Mouse (Mus musculus) c-Kit-positive CD71-positive TER-119-positive erythroid progenitor cells, embryonic 14.5 days (primary cell): ENCODE measurements around the gene Snrnp27.

Experiments
- DNase-seq: peaks from one replicate; pipeline ENCODE4 v3.0.0-alpha.2; 2013; ENCODE audit warnings: low spot score

Gene Snrnp27

GRCm38 (mm10) chr6:86665076-86665475, 19.2 kb downstream of the Snrnp27 start:
- DNase-seq, result no peak

GRCm38 (mm10) chr6:86660161-86660877, 24.0 kb downstream of the Snrnp27 start:
- DNase-seq, result peak; percentile 77

DNA sequence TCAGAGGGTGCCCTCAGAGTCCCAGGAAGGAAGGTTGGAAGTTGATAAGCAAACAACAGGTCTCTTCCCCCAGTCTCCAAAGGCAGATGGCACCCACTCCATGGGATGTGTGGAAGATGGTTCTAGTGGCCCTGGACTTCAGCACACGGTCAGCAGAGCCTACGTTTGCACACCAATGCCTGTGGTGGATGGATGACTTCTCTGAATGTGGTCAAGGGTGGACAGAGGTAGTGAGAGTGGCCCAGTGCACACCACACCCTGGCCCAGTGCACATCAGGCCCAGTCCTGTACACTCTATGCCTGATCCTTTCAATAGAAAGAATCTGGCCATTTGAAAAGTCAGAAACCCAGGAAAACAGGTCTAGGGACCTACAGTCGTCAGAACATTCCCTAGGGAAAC, 25.8 kb downstream of the Snrnp27 start:
- no peak for DNase-seq

- no peak for DNase-seq
These were observed 29.9 kb downstream of the Snrnp27 start for GRCm38 (mm10) chr6:86654270-86654916.

DNA sequence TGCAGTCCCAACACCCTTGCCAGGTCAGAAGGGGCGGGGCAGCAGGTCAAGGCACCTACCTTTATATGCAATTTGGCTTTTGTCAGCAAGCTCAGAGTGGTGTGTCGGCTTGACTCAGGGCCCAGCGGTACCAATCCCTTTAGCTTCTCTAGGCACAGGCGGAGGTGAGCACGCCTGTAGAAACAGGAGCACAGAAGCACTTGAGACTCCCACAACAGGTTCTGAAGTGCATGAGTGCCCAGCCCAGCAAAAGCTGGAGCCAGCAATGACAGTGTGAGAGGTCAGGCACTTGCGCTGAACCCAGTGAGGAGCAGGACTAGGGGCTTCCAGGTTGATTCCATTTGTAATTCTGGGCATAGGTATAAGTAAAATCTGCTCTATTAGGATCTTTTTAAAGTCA, 31.3 kb downstream of the Snrnp27 start:
- no peak for DNase-seq

- DNase-seq, result no peak
These were observed 38.2 kb downstream of the Snrnp27 start for GRCm38 (mm10) chr6:86646143-86646542.

GRCm38 (mm10) chr6:86645551-86645950, 38.8 kb downstream of the Snrnp27 start:
- DNase-seq, result no peak

DNA sequence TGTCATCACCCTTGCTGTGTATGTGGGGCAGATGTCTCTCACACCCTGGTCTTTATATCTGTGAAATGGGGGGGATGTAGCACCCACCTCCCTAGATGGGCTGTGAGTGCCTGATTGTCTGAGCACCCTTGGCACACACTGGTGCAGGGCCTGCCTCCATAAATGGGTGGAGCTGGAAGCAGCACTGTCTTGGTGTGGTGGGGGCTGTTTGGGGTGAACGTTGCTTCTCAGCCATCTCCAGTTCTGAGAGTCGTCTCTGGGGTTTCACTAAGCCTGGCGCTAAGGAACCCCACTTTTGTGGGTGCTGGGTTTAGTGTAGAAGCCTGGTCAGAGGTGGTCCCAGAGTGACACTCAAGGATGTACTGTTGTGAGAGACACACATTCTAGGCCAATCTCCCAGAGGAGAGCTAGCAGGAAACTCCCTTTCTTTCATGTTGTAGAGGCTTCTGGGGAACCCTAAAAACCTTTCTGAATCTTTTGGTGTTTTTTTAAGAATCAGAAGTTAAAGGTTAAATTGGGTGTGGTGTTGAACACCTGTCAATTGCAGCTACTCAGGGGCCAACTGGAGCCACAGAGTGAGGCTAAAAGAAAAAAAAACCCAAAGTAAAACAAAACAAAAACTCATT, 39.4 kb downstream of the Snrnp27 start:
- no peak for DNase-seq

GRCm38 (mm10) chr6:86641716-86642115, 42.6 kb downstream of the Snrnp27 start:
- DNase-seq, result no peak

DNA sequence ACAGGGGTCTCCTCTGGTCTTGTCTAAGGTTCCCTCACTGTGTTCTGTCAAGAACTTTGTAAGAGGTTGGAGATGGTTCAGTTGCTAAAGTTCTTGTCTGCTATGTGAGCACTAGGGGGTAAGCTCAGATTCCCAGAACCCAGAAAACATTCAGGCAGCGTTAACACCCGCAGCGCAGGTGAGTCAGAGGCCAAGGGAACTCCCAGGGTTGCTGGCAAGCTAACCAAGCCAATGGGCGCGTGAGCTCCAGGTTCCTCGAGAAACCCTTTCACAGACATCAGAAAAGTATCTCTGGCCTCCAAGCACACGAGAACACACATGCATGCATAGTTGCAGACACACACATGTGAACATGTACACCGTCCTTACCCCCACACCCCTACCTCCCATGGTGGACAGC, 43.5 kb downstream of the Snrnp27 start:
- DNase-seq, result no peak

DNA sequence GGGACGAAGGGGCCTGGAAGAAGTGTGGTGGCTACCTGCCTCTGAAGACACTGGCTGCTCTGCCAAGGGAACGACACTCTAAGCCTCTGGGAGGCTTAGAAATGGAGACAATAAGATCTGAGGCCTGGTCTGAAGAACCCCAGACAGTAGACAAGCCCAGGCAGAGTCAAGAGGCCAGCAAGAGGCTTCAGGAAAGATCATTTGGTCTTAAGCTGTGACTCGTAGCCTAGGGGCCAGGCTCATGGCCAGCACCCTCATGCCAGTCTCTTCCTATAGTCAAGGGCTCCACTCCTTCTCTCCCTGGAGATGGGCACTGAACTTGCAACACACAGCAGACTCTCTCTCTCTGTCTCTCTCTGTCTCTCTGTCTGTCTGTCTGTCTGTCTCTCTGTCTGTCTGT, 44.2 kb downstream of the Snrnp27 start:
- no peak for DNase-seq

GRCm38 (mm10) chr6:86639180-86640160, 44.9 kb downstream of the Snrnp27 start:
- peak; percentile 93 for DNase-seq

DNA sequence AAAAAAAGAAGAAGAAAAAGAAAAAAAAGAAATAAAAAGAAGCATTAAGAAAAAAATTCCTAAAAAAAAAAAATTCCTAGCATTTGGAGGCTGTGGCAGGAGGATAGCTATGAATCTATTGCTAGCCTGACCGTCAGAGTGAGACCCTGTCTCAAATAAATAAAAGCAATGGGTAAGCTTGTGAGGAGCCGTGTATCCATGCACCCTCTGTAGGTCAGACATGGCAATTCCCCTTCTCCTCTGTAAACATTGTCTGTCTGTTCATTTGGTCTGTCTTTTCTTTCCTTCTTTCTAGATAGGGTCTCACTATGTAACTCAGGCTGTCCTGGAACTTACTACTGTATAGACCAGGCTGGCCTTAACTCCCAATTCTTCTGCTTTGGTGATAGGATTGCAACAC, 45.9 kb downstream of the Snrnp27 start:
- DNase-seq, result no peak

DNA sequence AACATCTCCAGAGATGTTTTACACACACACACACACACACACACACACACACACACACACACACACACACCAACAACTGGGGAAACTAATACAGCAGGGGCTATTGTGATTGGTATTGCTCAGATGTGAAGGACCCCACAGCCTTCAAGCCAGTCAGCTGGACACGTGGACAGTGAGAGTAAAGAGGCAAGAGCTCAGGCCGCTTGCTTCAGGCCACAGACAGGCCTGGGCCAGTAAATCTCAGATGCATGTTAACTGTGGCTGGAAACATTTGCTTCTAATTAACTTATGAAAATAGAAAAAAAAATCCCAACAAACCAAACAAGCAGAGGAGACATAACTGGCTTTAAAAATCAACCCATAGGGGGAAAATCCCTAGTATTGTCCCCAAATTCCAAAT, 46.5 kb downstream of the Snrnp27 start:
- DNase-seq, result no peak

GRCm38 (mm10) chr6:86637171-86637835, 47.0 kb downstream of the Snrnp27 start:
- peak; percentile 88 for DNase-seq

DNA sequence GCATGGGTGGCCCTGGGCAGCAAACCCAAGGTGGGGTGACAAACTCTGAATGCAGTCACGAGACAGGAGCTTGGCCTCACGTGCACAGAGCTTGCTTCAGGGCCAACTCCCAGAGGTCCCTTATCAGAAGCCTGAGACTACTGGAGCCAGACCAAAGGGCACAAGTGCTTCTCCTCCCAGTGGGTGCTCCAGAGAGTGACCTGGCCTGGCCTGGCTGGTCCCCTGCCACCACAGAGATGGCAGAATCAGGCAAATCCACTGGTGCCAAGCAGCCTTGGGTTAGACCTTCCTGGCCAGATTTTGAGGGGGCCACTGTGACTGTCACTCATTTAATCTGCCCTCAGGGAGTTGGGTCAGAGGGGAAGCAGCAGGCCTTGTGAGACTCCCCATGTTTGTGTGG, 47.8 kb downstream of the Snrnp27 start:
- DNase-seq, result peak; percentile 65

DNA sequence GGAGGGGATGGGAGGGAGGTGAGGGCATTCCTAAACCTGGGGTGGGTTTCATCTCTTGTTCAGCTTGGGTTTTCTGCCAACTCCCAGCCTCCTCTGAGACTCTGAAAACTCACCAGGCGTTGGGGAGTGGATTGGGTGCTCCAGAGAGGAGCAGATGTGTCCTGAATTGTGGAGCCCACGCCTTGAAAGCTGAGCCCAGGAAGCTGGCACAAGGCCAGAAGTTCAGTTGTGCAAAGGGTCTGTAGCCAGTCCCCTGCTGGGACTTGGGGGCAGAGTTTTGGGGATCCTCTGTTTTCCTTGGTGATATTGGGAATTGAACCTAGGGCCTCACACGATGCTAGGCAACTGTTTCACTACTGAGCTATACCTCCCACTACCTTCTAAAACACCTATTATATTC, 54.2 kb downstream of the Snrnp27 start:
- DNase-seq, result no peak

- DNase-seq, result no peak
These were observed 56.4 kb downstream of the Snrnp27 start, which contains the start of gene Asprv1 for GRCm38 (mm10) chr6:86627946-86628345. TSS of gene Asprv1 (plus strand) at chr6:86628164.
